Mouse (Mus musculus): ENCODE measurements around the gene Arid1b. TPM values are rescaled to one million over a fixed set of nuclear protein-coding genes. Genes with fewer than 3 reads are reported as not detected.
A peak's percentile ranks its signal among the peaks of the same experiment; 100 is the strongest.

Gene Arid1b
- polyA plus RNA-seq, 2 experiments, result 14.7 to 20.5 TPM

- no peak overlapping the region for H3K4me3 ChIP-seq (replicated peaks; ENCODE audit: low read length)
- no peak overlapping the region for H3K9ac ChIP-seq (ENCODE audit: low read depth, low read length, severe bottlenecking)
- H3K27ac ChIP-seq (replicated peaks; ENCODE audit: low read depth, low read length), result no peak overlapping the region
- no peak overlapping the region for H3K4me2 ChIP-seq (replicated peaks; ENCODE audit: low read depth, low read length, severe bottlenecking)
- TF ChIP-seq POLR2A (IDR thresholded peaks at IDR 0.05; ENCODE audit: borderline replicate concordance, extremely low read depth, insufficient read depth, insufficient read length), result no peak
- no peak for DNase-seq (ENCODE audit: low spot score)
- no peaks in the 10 kb centered on the region for H3K36me3 ChIP-seq (ENCODE audit: control insufficient read depth, insufficient read depth, low read length)
- no peaks in the 10 kb centered on the region for H3K9me3 ChIP-seq (ENCODE audit: control insufficient read depth, low read length)
- ATAC-seq (ENCODE audit: low FRiP score, low read depth), result no peak
- peaks cover 18% of the 10 kb centered on the region for H3K4me1 ChIP-seq (ENCODE audit: control insufficient read depth, insufficient read depth, low read length)
- no peaks in the 10 kb centered on the region for H3K27me3 ChIP-seq (ENCODE audit: control insufficient read depth, insufficient read depth, low read length)
- 73% methylated on average over 6 of the region's 6 CpGs for WGBS
Observed at GRCm38 (mm10) chr17:5064777-5065176, 70.6 kb downstream of the Arid1b start.

GRCm38 (mm10) chr17:5065270-5065669 lies 71.1 kb downstream of the Arid1b start:
- Histone ChIP-seq H3K9ac (ENCODE audit: low read depth, low read length, severe bottlenecking) (no peak overlapping the region), H3K4me3 (replicated peaks; ENCODE audit: low read length) (no peak overlapping the region), H3K27me3 (ENCODE audit: control insufficient read depth, insufficient read depth, low read length) (no peaks in the 10 kb centered on the region), H3K27ac (replicated peaks; ENCODE audit: low read depth, low read length) (no peak overlapping the region), H3K9me3 (ENCODE audit: control insufficient read depth, low read length) (no peaks in the 10 kb centered on the region), H3K4me1 (ENCODE audit: control insufficient read depth, insufficient read depth, low read length) (peaks cover 18% of the 10 kb centered on the region), H3K36me3 (ENCODE audit: control insufficient read depth, insufficient read depth, low read length) (no peaks in the 10 kb centered on the region), H3K4me2 (replicated peaks; ENCODE audit: low read depth, low read length, severe bottlenecking) (no peak overlapping the region)
- no peak for DNase-seq (ENCODE audit: low spot score)
- no peak for ATAC-seq (ENCODE audit: low FRiP score, low read depth)
- 83% methylated on average over 6 of the region's 6 CpGs for WGBS
- no peak for TF ChIP-seq POLR2A (IDR thresholded peaks at IDR 0.05; ENCODE audit: borderline replicate concordance, extremely low read depth, insufficient read depth, insufficient read length)

DNA sequence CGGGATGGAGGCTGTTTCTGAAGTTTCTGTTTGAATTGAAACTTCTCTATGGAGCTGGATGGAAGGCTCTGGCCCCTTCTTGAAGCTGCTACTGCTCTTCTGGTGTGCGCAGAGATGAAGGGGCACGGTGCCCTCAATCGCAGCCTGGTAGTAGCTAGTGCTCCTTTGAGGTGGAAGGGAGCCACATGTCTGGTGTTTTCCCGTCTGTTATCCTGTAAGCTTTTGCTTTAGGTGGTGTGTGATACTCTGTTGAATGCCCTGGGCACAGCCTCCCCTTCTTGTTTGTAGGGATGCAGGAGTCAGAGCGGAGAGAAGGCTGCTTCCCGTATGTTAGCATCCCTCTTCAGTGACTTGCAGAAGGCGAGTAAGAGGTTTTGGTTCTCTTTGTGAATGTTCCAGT lies 72.7 kb downstream of the Arid1b start:
- TF ChIP-seq POLR2A (IDR thresholded peaks at IDR 0.05; ENCODE audit: borderline replicate concordance, extremely low read depth, insufficient read depth, insufficient read length), result no peak
- peaks cover 8% of the 10 kb centered on the region for H3K4me1 ChIP-seq (ENCODE audit: control insufficient read depth, insufficient read depth, low read length)
- no peaks in the 10 kb centered on the region for H3K27me3 ChIP-seq (ENCODE audit: control insufficient read depth, insufficient read depth, low read length)
- H3K4me3 ChIP-seq (replicated peaks; ENCODE audit: low read length), result no peak overlapping the region
- no peaks in the 10 kb centered on the region for H3K36me3 ChIP-seq (ENCODE audit: control insufficient read depth, insufficient read depth, low read length)
- WGBS, result 68% methylated on average over 8 of the region's 8 CpGs
- ATAC-seq (ENCODE audit: low FRiP score, low read depth) (no peak), DNase-seq (ENCODE audit: low spot score) (no peak)
- no peaks in the 10 kb centered on the region for H3K9me3 ChIP-seq (ENCODE audit: control insufficient read depth, low read length)
- no peak overlapping the region for H3K9ac ChIP-seq (ENCODE audit: low read depth, low read length, severe bottlenecking)
- no peak overlapping the region for H3K4me2 ChIP-seq (replicated peaks; ENCODE audit: low read depth, low read length, severe bottlenecking)
- H3K27ac ChIP-seq (replicated peaks; ENCODE audit: low read depth, low read length), result no peak overlapping the region; the same call in 1 of the 2 replicates

GRCm38 (mm10) chr17:5067264-5067663 lies 73.1 kb downstream of the Arid1b start:
- no peak overlapping the region for H3K9ac ChIP-seq (ENCODE audit: low read depth, low read length, severe bottlenecking)
- H3K4me1 ChIP-seq (ENCODE audit: control insufficient read depth, insufficient read depth, low read length), result peaks cover 5% of the 10 kb centered on the region
- no peak overlapping the region for H3K4me3 ChIP-seq (replicated peaks; ENCODE audit: low read length)
- H3K9me3 ChIP-seq (ENCODE audit: control insufficient read depth, low read length), result no peaks in the 10 kb centered on the region
- WGBS, result 50% methylated on average over 4 of the region's 4 CpGs
- H3K27ac ChIP-seq (replicated peaks; ENCODE audit: low read depth, low read length), result no peak overlapping the region
- no peak for TF ChIP-seq POLR2A (IDR thresholded peaks at IDR 0.05; ENCODE audit: borderline replicate concordance, extremely low read depth, insufficient read depth, insufficient read length)
- H3K27me3 ChIP-seq (ENCODE audit: control insufficient read depth, insufficient read depth, low read length), result no peaks in the 10 kb centered on the region
- H3K36me3 ChIP-seq (ENCODE audit: control insufficient read depth, insufficient read depth, low read length), result no peaks in the 10 kb centered on the region
- DNase-seq (ENCODE audit: low spot score) (no peak), ATAC-seq (ENCODE audit: low FRiP score, low read depth) (0 out of 2 replicates have a peak, but pooled peaks have one; percentile 47)
- H3K4me2 ChIP-seq (replicated peaks; ENCODE audit: low read depth, low read length, severe bottlenecking), result no peak overlapping the region

- Histone ChIP-seq H3K36me3 (ENCODE audit: control insufficient read depth, insufficient read depth, low read length) (no peaks in the 10 kb centered on the region), H3K27me3 (ENCODE audit: control insufficient read depth, insufficient read depth, low read length) (no peaks in the 10 kb centered on the region), H3K27ac (replicated peaks; ENCODE audit: low read depth, low read length) (no peak overlapping the region), H3K9me3 (ENCODE audit: control insufficient read depth, low read length) (no peaks in the 10 kb centered on the region), H3K4me3 (replicated peaks; ENCODE audit: low read length) (no peak overlapping the region), H3K9ac (ENCODE audit: low read depth, low read length, severe bottlenecking) (no peak overlapping the region), H3K4me2 (replicated peaks; ENCODE audit: low read depth, low read length, severe bottlenecking) (no peak overlapping the region), H3K4me1 (ENCODE audit: control insufficient read depth, insufficient read depth, low read length) (peaks cover 5% of the 10 kb centered on the region)
- WGBS, result 88% methylated on average over 3 of the region's 3 CpGs
- DNase-seq (ENCODE audit: low spot score) (no peak), ATAC-seq (ENCODE audit: low FRiP score, low read depth) (no peak)
- no peak for TF ChIP-seq POLR2A (IDR thresholded peaks at IDR 0.05; ENCODE audit: borderline replicate concordance, extremely low read depth, insufficient read depth, insufficient read length)
Observed at GRCm38 (mm10) chr17:5070399-5070798, 76.3 kb downstream of the Arid1b start.

DNA sequence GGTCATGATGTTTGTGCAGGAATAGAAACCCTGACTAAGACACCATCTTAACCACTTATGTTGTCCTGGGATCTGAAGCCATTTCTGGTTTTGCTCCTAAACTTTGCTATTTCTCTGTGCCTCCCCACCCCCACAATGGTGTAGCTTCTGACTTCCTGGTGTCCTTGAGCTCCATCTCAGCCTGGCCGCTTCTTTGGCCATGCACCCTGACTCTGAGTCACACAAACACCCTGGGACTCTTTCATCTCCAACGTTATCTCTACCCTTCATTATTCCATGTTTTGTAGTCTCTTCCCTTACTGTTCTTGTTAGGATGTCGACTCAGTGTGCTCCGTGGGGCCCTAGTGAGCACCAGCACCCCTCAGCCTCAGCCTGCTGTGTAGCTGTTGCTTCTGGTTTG lies 78.4 kb downstream of the Arid1b start:
- Histone ChIP-seq H3K4me1 (ENCODE audit: control insufficient read depth, insufficient read depth, low read length) (no peaks in the 10 kb centered on the region), H3K36me3 (ENCODE audit: control insufficient read depth, insufficient read depth, low read length) (no peaks in the 10 kb centered on the region), H3K9me3 (ENCODE audit: control insufficient read depth, low read length) (no peaks in the 10 kb centered on the region), H3K4me2 (replicated peaks; ENCODE audit: low read depth, low read length, severe bottlenecking) (no peak overlapping the region), H3K27me3 (ENCODE audit: control insufficient read depth, insufficient read depth, low read length) (no peaks in the 10 kb centered on the region), H3K27ac (replicated peaks; ENCODE audit: low read depth, low read length) (no peak overlapping the region), H3K9ac (ENCODE audit: low read depth, low read length, severe bottlenecking) (no peak overlapping the region), H3K4me3 (replicated peaks; ENCODE audit: low read length) (no peak overlapping the region)
- TF ChIP-seq POLR2A (IDR thresholded peaks at IDR 0.05; ENCODE audit: borderline replicate concordance, extremely low read depth, insufficient read depth, insufficient read length), result no peak
- 84% methylated on average over 4 of the region's 4 CpGs for WGBS
- DNase-seq (ENCODE audit: low spot score), result no peak
- no peak for ATAC-seq (ENCODE audit: low FRiP score, low read depth)

Measured in limb, embryonic 14.5 days (tissue).